Mouse (Mus musculus): ENCODE measurements around the gene Fuz. TPM values are rescaled to one million over a fixed set of nuclear protein-coding genes. Genes with fewer than 3 reads are reported as not detected.
A peak's percentile ranks its signal among the peaks of the same experiment; 100 is the strongest.

Gene Fuz
- polyA plus RNA-seq (2014; fragmentation: Nextera tagmentation; extraction: Ambion mirVana): 14.5 and 16.0 TPM in 2 replicates

GRCm38 (mm10) chr7:44895593-44896434 is at the start of gene Fuz:
Gene Fuz, plus strand, starts transcription at chr7:44896079.
- H3K9ac ChIP-seq (replicated peaks; ENCODE audit: low read depth, low read length): peak within 1 kb of the TSS; percentile 54
- peak within 1 kb of the TSS; percentile 69 for H3K4me2 ChIP-seq (ENCODE audit: low read depth, low read length)
- no peaks in the 10 kb centered on the region for H3K27me3 ChIP-seq (ENCODE audit: control insufficient read depth, insufficient read depth, low read length)
- under 1% methylated on average over 34 of the region's 34 CpGs for WGBS
- peaks cover 14% of the 10 kb centered on the region for H3K36me3 ChIP-seq (ENCODE audit: control insufficient read depth, insufficient read depth, low read length)
- peak within 1 kb of the TSS; percentile 84 for H3K27ac ChIP-seq (ENCODE audit: low read depth, low read length)
- peak within 1 kb of the TSS; percentile 42 for H3K4me3 ChIP-seq (ENCODE audit: low read depth, low read length)
- ATAC-seq (ENCODE audit: low read depth): peak; percentile 78
- peaks cover 34% of the 10 kb centered on the region for H3K4me1 ChIP-seq (ENCODE audit: control insufficient read depth, insufficient read depth, low read length)
- H3K9me3 ChIP-seq (ENCODE audit: control insufficient read depth, low read length): no peaks in the 10 kb centered on the region

GRCm38 (mm10) chr7:44846804-44847203 is 49.1 kb upstream of the Fuz start:
- no peak overlapping the region for H3K27ac ChIP-seq (ENCODE audit: low read depth, low read length)
- H3K4me3 ChIP-seq (ENCODE audit: low read depth, low read length): no peak overlapping the region
- WGBS: 89% methylated on average over 7 of the region's 7 CpGs

GRCm38 (mm10) chr7:44847772-44848171 is 48.1 kb upstream of the Fuz start:
- ATAC-seq (ENCODE audit: low read depth): no peak
- H3K36me3 ChIP-seq (ENCODE audit: control insufficient read depth, insufficient read depth, low read length): peaks cover 32% of the 10 kb centered on the region
- no peaks in the 10 kb centered on the region for H3K9me3 ChIP-seq (ENCODE audit: control insufficient read depth, low read length)
- 82% methylated on average over 5 of the region's 5 CpGs for WGBS
- peak overlapping the region; percentile 86 for H3K4me2 ChIP-seq (ENCODE audit: low read depth, low read length)
- peak overlapping the region; percentile 56 for H3K9ac ChIP-seq (replicated peaks; ENCODE audit: low read depth, low read length)
- peak overlapping the region; percentile 68 for H3K4me3 ChIP-seq (ENCODE audit: low read depth, low read length)
- no peaks in the 10 kb centered on the region for H3K27me3 ChIP-seq (ENCODE audit: control insufficient read depth, insufficient read depth, low read length)
- peaks cover 20% of the 10 kb centered on the region for H3K4me1 ChIP-seq (ENCODE audit: control insufficient read depth, insufficient read depth, low read length)
- peak overlapping the region; percentile 75; the same call in 1 of the 2 replicates for H3K27ac ChIP-seq (ENCODE audit: low read depth, low read length)

More at GRCm38 (mm10) chr7:44846804-44847203, 49.1 kb upstream of the Fuz start:
- H3K4me2 ChIP-seq (ENCODE audit: low read depth, low read length): no peak overlapping the region
- no peaks in the 10 kb centered on the region for H3K27me3 ChIP-seq (ENCODE audit: control insufficient read depth, insufficient read depth, low read length)
- peaks cover 40% of the 10 kb centered on the region for H3K36me3 ChIP-seq (ENCODE audit: control insufficient read depth, insufficient read depth, low read length)
- peaks cover 20% of the 10 kb centered on the region for H3K4me1 ChIP-seq (ENCODE audit: control insufficient read depth, insufficient read depth, low read length)
- H3K9ac ChIP-seq (replicated peaks; ENCODE audit: low read depth, low read length): no peak overlapping the region
- H3K9me3 ChIP-seq (ENCODE audit: control insufficient read depth, low read length): no peaks in the 10 kb centered on the region
- ATAC-seq (ENCODE audit: low read depth): no peak

- Histone ChIP-seq H3K4me1 (ENCODE audit: control insufficient read depth, insufficient read depth, low read length) (peaks cover 24% of the 10 kb centered on the region), H3K36me3 (ENCODE audit: control insufficient read depth, insufficient read depth, low read length) (peaks cover 29% of the 10 kb centered on the region), H3K27me3 (ENCODE audit: control insufficient read depth, insufficient read depth, low read length) (no peaks in the 10 kb centered on the region), H3K4me2 (ENCODE audit: low read depth, low read length) (peak within 1 kb of the TSS; percentile 86), H3K9ac (replicated peaks; ENCODE audit: low read depth, low read length) (peak within 1 kb of the TSS; percentile 73), H3K9me3 (ENCODE audit: control insufficient read depth, low read length) (no peaks in the 10 kb centered on the region), H3K4me3 (ENCODE audit: low read depth, low read length) (peak within 1 kb of the TSS; percentile 68), H3K27ac (ENCODE audit: low read depth, low read length) (peak within 1 kb of the TSS; percentile 97)
- peak; percentile 85 for ATAC-seq (ENCODE audit: low read depth)
- WGBS: under 1% methylated on average over 54 of the region's 54 CpGs
These were observed 47.1 kb upstream of the Fuz start, which contains the start of the genes Akt1s1 and Tbc1d17 for GRCm38 (mm10) chr7:44848561-44849415. Gene Akt1s1, plus strand, starts transcription at chr7:44848991. Gene Tbc1d17, minus strand, starts transcription at chr7:44849079.

GRCm38 (mm10) chr7:44849416-44850111 is 46.3 kb upstream of the Fuz start:
- WGBS: 0% methylated on average over 41 of the region's 41 CpGs
- peak overlapping the region; percentile 71 for H3K4me2 ChIP-seq (ENCODE audit: low read depth, low read length)
- H3K9me3 ChIP-seq (ENCODE audit: control insufficient read depth, low read length): no peaks in the 10 kb centered on the region
- H3K27me3 ChIP-seq (ENCODE audit: control insufficient read depth, insufficient read depth, low read length): no peaks in the 10 kb centered on the region
- H3K4me3 ChIP-seq (ENCODE audit: low read depth, low read length): peak overlapping the region; percentile 68
- ATAC-seq (ENCODE audit: low read depth): peak; percentile 73
- peaks cover 24% of the 10 kb centered on the region for H3K4me1 ChIP-seq (ENCODE audit: control insufficient read depth, insufficient read depth, low read length)
- peak overlapping the region; percentile 97 for H3K27ac ChIP-seq (ENCODE audit: low read depth, low read length)
- peak overlapping the region; percentile 73 for H3K9ac ChIP-seq (replicated peaks; ENCODE audit: low read depth, low read length)
- peaks cover 23% of the 10 kb centered on the region for H3K36me3 ChIP-seq (ENCODE audit: control insufficient read depth, insufficient read depth, low read length)

GRCm38 (mm10) chr7:44850146-44850545 is 45.7 kb upstream of the Fuz start:
- Histone ChIP-seq H3K4me1 (ENCODE audit: control insufficient read depth, insufficient read depth, low read length) (peaks cover 29% of the 10 kb centered on the region), H3K9ac (replicated peaks; ENCODE audit: low read depth, low read length) (peak overlapping the region; percentile 73), H3K4me3 (ENCODE audit: low read depth, low read length) (peak overlapping the region; percentile 68), H3K4me2 (ENCODE audit: low read depth, low read length) (peak overlapping the region; percentile 71), H3K9me3 (ENCODE audit: control insufficient read depth, low read length) (no peaks in the 10 kb centered on the region), H3K27ac (ENCODE audit: low read depth, low read length) (peak overlapping the region; percentile 97), H3K36me3 (ENCODE audit: control insufficient read depth, insufficient read depth, low read length) (peaks cover 19% of the 10 kb centered on the region), H3K27me3 (ENCODE audit: control insufficient read depth, insufficient read depth, low read length) (no peaks in the 10 kb centered on the region)
- under 1% methylated on average over 32 of the region's 33 CpGs for WGBS
- ATAC-seq (ENCODE audit: low read depth): peak; percentile 44

- Histone ChIP-seq H3K9me3 (ENCODE audit: control insufficient read depth, low read length) (no peaks in the 10 kb centered on the region), H3K36me3 (ENCODE audit: control insufficient read depth, insufficient read depth, low read length) (peaks cover 11% of the 10 kb centered on the region), H3K4me1 (ENCODE audit: control insufficient read depth, insufficient read depth, low read length) (peaks cover 30% of the 10 kb centered on the region), H3K4me2 (ENCODE audit: low read depth, low read length) (peak overlapping the region; percentile 71), H3K4me3 (ENCODE audit: low read depth, low read length) (peak overlapping the region; percentile 68), H3K27ac (ENCODE audit: low read depth, low read length) (no peak overlapping the region), H3K27me3 (ENCODE audit: control insufficient read depth, insufficient read depth, low read length) (no peaks in the 10 kb centered on the region), H3K9ac (replicated peaks; ENCODE audit: low read depth, low read length) (peak overlapping the region; percentile 73)
- WGBS: 82% methylated on average over 8 of the region's 8 CpGs
- ATAC-seq (ENCODE audit: low read depth): no peak
These were observed 44.9 kb upstream of the Fuz start for GRCm38 (mm10) chr7:44850789-44851624.

Data from neural tube, embryonic 14.5 days (tissue).